Mouse (Mus musculus): ENCODE data around the gene Mctp2. TPM values are rescaled to one million over a fixed set of nuclear protein-coding genes. Genes with fewer than 3 reads are reported as not detected.
"Not testable (repeated sequence)": the region's sequence is repeated elsewhere in the genome, so short reads cannot be mapped to it uniquely, and the experiment has no call there.

Mctp2 gene
- polyA plus RNA-seq, 1 experiment from 2014 or later: 0.33 TPM

GRCm38 (mm10) chr7:72269994-72270393, 36.4 kb downstream of the Mctp2 start:
- Histone ChIP-seq H3K4me2 (no peak overlapping the region), H3K9ac (no peak overlapping the region), H3K27me3 (replicated peaks) (no peaks in the 10 kb centered on the region), H3K4me3 (no peak overlapping the region), H3K9me3 (no peaks in the 10 kb centered on the region), H3K36me3 (no peaks in the 10 kb centered on the region), H3K4me1 (no peaks in the 10 kb centered on the region), H3K27ac (replicated peaks) (no peak overlapping the region)
- ATAC-seq (ENCODE audit: extremely low read depth, insufficient number of reproducible peaks, low FRiP score, low TSS enrichment): no peak
- WGBS: 65% methylated on average over 6 of the region's 6 CpGs

GRCm38 (mm10) chr7:72260766-72261655, 45.4 kb downstream of the Mctp2 start:
- ATAC-seq (ENCODE audit: extremely low read depth, insufficient number of reproducible peaks, low FRiP score, low TSS enrichment): no peak
- H3K27ac ChIP-seq (replicated peaks): no peak overlapping the region
- no peak overlapping the region for H3K9ac ChIP-seq
- H3K27me3 ChIP-seq (replicated peaks): no peaks in the 10 kb centered on the region
- WGBS: 79% methylated on average over 8 of the region's 8 CpGs
- no peaks in the 10 kb centered on the region for H3K9me3 ChIP-seq
- H3K4me3 ChIP-seq: no peak overlapping the region
- no peak overlapping the region for H3K4me2 ChIP-seq
- no peaks in the 10 kb centered on the region for H3K36me3 ChIP-seq
- no peaks in the 10 kb centered on the region for H3K4me1 ChIP-seq

GRCm38 (mm10) chr7:72259045-72259444, 47.4 kb downstream of the Mctp2 start:
- H3K4me2 ChIP-seq: no peak overlapping the region
- no peaks in the 10 kb centered on the region for H3K36me3 ChIP-seq
- WGBS: 75% methylated on average over 10 of the region's 10 CpGs
- H3K9me3 ChIP-seq: no peaks in the 10 kb centered on the region
- H3K27me3 ChIP-seq (replicated peaks): no peaks in the 10 kb centered on the region
- ATAC-seq (ENCODE audit: extremely low read depth, insufficient number of reproducible peaks, low FRiP score, low TSS enrichment): no peak
- no peak overlapping the region for H3K27ac ChIP-seq (replicated peaks)
- H3K9ac ChIP-seq: no peak overlapping the region
- H3K4me3 ChIP-seq: no peak overlapping the region
- H3K4me1 ChIP-seq: no peaks in the 10 kb centered on the region

- not testable (repeated sequence) for H3K9ac ChIP-seq; H3K4me2 ChIP-seq; H3K36me3 ChIP-seq; ATAC-seq (ENCODE audit: extremely low read depth, insufficient number of reproducible peaks, low FRiP score, low TSS enrichment); H3K27ac ChIP-seq (replicated peaks); H3K27me3 ChIP-seq (replicated peaks); H3K4me3 ChIP-seq; H3K9me3 ChIP-seq; H3K4me1 ChIP-seq
- 80% methylated on average over 9 of the region's 9 CpGs for WGBS
Measured at GRCm38 (mm10) chr7:72250326-72250725, 56.1 kb downstream of the Mctp2 start.

- no peak for ATAC-seq (ENCODE audit: extremely low read depth, insufficient number of reproducible peaks, low FRiP score, low TSS enrichment)
- Histone ChIP-seq H3K27ac (replicated peaks) (no peak overlapping the region), H3K4me1 (no peaks in the 10 kb centered on the region), H3K9me3 (no peaks in the 10 kb centered on the region), H3K27me3 (replicated peaks) (no peaks in the 10 kb centered on the region), H3K36me3 (no peaks in the 10 kb centered on the region), H3K4me3 (no peak overlapping the region), H3K4me2 (no peak overlapping the region), H3K9ac (no peak overlapping the region)
- 84% methylated on average over 9 of the region's 9 CpGs for WGBS
Measured at GRCm38 (mm10) chr7:72241269-72241668, 65.1 kb downstream of the Mctp2 start.

- H3K36me3 ChIP-seq: no peaks in the 10 kb centered on the region
Measured at GRCm38 (mm10) chr7:72239782-72240493, 66.5 kb downstream of the Mctp2 start.

GRCm38 (mm10) chr7:72238575-72238974, 67.8 kb downstream of the Mctp2 start:
- no peaks in the 10 kb centered on the region for H3K9me3 ChIP-seq
- no peak overlapping the region for H3K4me2 ChIP-seq
- no peaks in the 10 kb centered on the region for H3K27me3 ChIP-seq (replicated peaks)
- H3K36me3 ChIP-seq: no peaks in the 10 kb centered on the region
- no peak overlapping the region for H3K9ac ChIP-seq
- peaks cover 7% of the 10 kb centered on the region for H3K4me1 ChIP-seq
- ATAC-seq (ENCODE audit: extremely low read depth, insufficient number of reproducible peaks, low FRiP score, low TSS enrichment): no peak
- no peak overlapping the region for H3K27ac ChIP-seq (replicated peaks)
- H3K4me3 ChIP-seq: no peak overlapping the region
- 43% methylated on average over 4 of the region's 4 CpGs for WGBS

More at GRCm38 (mm10) chr7:72239782-72240493, 66.5 kb downstream of the Mctp2 start:
- no peaks in the 10 kb centered on the region for H3K27me3 ChIP-seq (replicated peaks)
- WGBS: 29% methylated on average over 3 of the region's 3 CpGs
- no peak overlapping the region for H3K4me2 ChIP-seq
- no peak for ATAC-seq (ENCODE audit: extremely low read depth, insufficient number of reproducible peaks, low FRiP score, low TSS enrichment)
- H3K4me1 ChIP-seq: peaks cover 7% of the 10 kb centered on the region
- H3K9me3 ChIP-seq: no peaks in the 10 kb centered on the region
- no peak overlapping the region for H3K27ac ChIP-seq (replicated peaks)
- no peak overlapping the region for H3K9ac ChIP-seq
- no peak overlapping the region for H3K4me3 ChIP-seq

GRCm38 (mm10) chr7:72234433-72234998, 71.9 kb downstream of the Mctp2 start:
- no peak overlapping the region for H3K4me2 ChIP-seq
- no peak overlapping the region for H3K9ac ChIP-seq
- H3K36me3 ChIP-seq: no peaks in the 10 kb centered on the region
- 54% methylated on average over 6 of the region's 6 CpGs for WGBS
- ATAC-seq (ENCODE audit: extremely low read depth, insufficient number of reproducible peaks, low FRiP score, low TSS enrichment): no peak
- no peaks in the 10 kb centered on the region for H3K9me3 ChIP-seq
- H3K27ac ChIP-seq (replicated peaks): no peak overlapping the region
- H3K4me3 ChIP-seq: no peak overlapping the region
- H3K27me3 ChIP-seq (replicated peaks): no peaks in the 10 kb centered on the region
- H3K4me1 ChIP-seq: peaks cover 7% of the 10 kb centered on the region

- no peaks in the 10 kb centered on the region for H3K9me3 ChIP-seq
- no peaks in the 10 kb centered on the region for H3K36me3 ChIP-seq
- H3K27ac ChIP-seq (replicated peaks): no peak overlapping the region
- no peak overlapping the region for H3K4me2 ChIP-seq
- ATAC-seq (ENCODE audit: extremely low read depth, insufficient number of reproducible peaks, low FRiP score, low TSS enrichment): no peak
- WGBS: 36% methylated on average over 7 of the region's 7 CpGs
- H3K27me3 ChIP-seq (replicated peaks): no peaks in the 10 kb centered on the region
- peaks cover 7% of the 10 kb centered on the region for H3K4me1 ChIP-seq
- H3K9ac ChIP-seq: no peak overlapping the region
- no peak overlapping the region for H3K4me3 ChIP-seq
Measured at GRCm38 (mm10) chr7:72231182-72231877, 75.1 kb downstream of the Mctp2 start.

GRCm38 (mm10) chr7:72229925-72230324, 76.5 kb downstream of the Mctp2 start:
- Histone ChIP-seq H3K36me3 (no peaks in the 10 kb centered on the region), H3K27ac (replicated peaks) (no peak overlapping the region), H3K4me2 (no peak overlapping the region), H3K4me1 (no peaks in the 10 kb centered on the region), H3K9ac (no peak overlapping the region), H3K9me3 (no peaks in the 10 kb centered on the region), H3K27me3 (replicated peaks) (no peaks in the 10 kb centered on the region), H3K4me3 (no peak overlapping the region)
- no peak for ATAC-seq (ENCODE audit: extremely low read depth, insufficient number of reproducible peaks, low FRiP score, low TSS enrichment)
- WGBS: 62% methylated on average over 7 of the region's 7 CpGs

- 72% methylated on average over 5 of the region's 5 CpGs for WGBS
- H3K9me3 ChIP-seq: no peaks in the 10 kb centered on the region
- ATAC-seq (ENCODE audit: extremely low read depth, insufficient number of reproducible peaks, low FRiP score, low TSS enrichment): no peak
Measured at GRCm38 (mm10) chr7:72223558-72223957, 82.8 kb downstream of the Mctp2 start.

More at GRCm38 (mm10) chr7:72223558-72223957, 82.8 kb downstream of the Mctp2 start:
- no peaks in the 10 kb centered on the region for H3K36me3 ChIP-seq
- no peak overlapping the region for H3K27ac ChIP-seq (replicated peaks)
- no peak overlapping the region for H3K9ac ChIP-seq
- no peak overlapping the region for H3K4me2 ChIP-seq
- no peaks in the 10 kb centered on the region for H3K27me3 ChIP-seq (replicated peaks)
- H3K4me1 ChIP-seq: 0 out of 2 replicates have a peak, but pooled peaks cover 2% of the 10 kb centered on the region
- H3K4me3 ChIP-seq: no peak overlapping the region

All from heart, embryonic 13.5 days (tissue).